Mouse (Mus musculus): ENCODE results near the gene Zfp101. TPM values are rescaled to one million over a fixed set of nuclear protein-coding genes. Genes with fewer than 3 reads are reported as not detected.

Gene Zfp101
- polyA plus RNA-seq (2012; rRNA removed), result 0.22 and 0.28 TPM in 2 replicates

DNA sequence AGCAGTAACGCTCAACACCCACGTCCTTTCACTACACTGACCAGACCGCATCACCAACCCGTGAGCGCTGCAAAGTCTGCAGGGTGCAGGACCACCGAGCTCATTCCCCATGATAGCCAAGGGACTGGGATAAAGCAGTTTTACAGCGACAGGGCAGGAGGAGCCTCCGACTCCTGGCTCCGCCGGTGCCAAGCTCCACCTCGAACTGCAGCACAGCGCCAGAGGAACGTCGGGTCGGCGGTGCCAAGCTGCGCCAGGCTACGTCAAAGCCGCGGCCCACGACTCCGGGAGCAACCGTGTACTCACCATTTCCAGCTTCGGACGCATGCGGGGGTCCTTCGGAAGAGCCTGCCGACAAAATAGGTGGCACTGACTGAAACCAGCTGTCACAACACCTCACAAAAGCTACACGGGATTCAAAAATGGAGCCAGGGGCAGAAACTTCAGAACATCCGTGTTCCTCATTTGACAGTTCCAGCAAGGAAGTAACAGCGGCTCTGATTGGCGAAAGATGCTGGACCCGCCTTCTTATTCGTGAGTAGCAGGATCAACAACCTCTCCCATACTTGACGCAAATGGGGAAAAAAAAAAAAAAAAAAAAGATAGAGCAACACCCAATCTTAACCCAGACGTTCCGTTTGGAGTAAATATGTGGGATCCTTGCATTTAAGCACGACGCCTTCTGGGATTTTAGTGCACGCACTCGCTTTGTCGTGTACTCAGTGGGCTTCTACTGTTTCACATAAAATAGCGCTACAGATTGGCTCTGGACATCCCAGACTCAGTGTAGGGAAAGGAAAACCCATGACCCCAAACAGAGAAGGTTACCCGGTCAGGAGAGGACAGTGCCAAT, at the start of gene Zfp101:
Gene Zfp101, minus strand, starts transcription at position 460 of the 853 bp plus-strand sequence.

DNA sequence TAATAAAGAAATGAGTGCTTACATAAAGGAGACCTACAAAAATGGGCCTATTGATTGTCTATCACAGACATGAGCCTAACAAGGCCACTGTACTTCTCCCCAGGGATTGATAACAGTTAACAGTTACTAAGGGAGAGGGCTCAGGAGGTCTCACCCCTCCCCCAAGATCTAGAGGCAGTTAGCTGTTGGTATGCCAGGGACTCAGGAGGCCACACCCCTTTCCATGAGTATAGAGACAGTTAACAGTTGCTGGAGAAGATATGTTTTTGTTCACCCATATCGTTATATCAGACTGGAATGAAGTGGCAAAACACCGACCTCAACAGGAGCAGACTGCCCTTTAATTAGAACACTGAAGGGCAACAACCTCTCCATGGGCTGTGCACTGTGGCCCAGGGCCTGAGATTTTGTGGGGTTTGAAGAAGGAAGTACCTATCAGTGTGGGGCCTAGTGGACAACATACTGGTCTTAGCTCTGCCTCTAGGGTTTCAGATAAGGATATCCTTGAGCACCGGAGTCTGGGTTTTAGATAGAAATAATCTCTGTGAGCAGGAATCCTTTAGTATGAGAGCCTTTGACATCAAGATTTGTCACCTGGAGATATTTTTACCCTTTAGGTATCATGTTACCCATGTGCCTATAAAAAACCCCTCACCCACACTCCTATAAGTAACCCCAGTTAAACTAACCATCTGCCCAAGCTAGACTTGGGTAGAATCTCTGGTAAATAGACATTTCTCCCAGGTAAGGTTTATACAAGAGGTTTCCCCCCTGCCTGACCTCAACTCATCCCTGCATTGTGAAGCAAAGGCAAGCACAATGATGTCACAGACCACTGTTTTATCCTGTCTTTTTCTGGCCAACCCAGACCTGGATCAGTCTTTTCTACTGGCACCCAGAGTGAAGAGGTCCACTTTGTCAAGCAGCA, 37.8 kb upstream of the Zfp101 start, which contains the start of gene Actl9:
Gene Actl9, plus strand, starts transcription at position 878 of the 928 bp plus-strand sequence.

DNA sequence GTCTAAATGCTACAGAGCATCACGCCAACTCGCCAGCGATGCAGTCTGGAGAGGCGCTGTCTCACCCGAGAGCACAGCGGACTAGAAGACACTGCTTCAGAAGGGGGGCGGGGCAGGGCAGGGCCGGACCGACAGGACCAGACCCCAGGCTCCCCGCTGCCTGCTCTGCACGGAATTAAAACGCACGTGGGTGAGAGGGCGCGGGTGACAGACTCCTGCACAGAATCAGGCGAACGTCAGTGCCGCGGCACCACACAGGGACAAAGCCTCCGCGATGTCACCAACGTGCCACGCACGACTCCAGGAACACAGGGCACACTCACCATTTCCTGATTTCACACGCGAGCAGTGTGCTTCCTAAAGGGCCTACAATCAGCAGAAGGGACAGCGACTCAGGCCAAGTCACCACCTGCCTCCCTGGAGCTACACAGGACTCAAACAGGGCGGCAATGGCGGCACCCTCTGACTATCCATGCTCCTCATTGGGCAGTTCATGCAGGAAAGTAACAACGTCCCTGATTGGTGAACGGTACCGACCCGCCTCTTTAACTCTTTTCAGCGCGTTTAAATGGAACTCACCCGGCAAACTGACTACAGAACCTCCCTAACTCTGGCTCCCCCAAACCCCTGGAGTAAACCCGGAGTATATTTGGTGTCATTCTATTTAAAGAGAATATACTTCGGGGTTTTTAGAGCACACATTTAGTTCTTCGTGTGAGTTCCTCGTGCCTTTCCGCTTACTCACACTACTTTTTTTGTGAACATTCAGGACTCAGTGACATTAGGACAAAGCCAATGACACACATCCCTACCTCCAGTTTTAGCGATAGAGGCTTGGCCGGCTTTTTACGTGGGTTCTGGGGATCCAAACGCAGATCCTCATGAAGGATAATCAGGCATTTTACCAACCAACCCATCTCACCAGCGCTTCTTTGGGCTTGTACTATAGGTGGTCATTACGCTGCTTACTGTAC, 35.7 kb downstream of the Zfp101 start, which contains the start of gene Zfp81:
Gene Zfp81, minus strand, starts transcription at position 468 of the 974 bp plus-strand sequence.

Other genes with a start within 250 kb of the Zfp101 start
- gene Olfr55, start 226.2 kb downstream of the Zfp101 start, polyA plus RNA-seq (2012; rRNA removed), result not detected in 2 replicates
- gene Olfr239, start 203.3 kb downstream of the Zfp101 start, polyA plus RNA-seq (2012; rRNA removed), result not detected in 2 replicates
- not detected in 2 replicates for gene Olfr1564, start 173.0 kb downstream of the Zfp101 start, polyA plus RNA-seq (2012; rRNA removed)
- gene Zfp955a, start 139.5 kb downstream of the Zfp101 start, polyA plus RNA-seq (2012; rRNA removed), result 0.02 and 0.05 TPM in 2 replicates
- gene Olfr63, start 130.0 kb downstream of the Zfp101 start, polyA plus RNA-seq (2012; rRNA removed), result not detected in 2 replicates
- 0.16 and 0.42 TPM in 2 replicates for gene Zfp955b, start 105.1 kb downstream of the Zfp101 start, polyA plus RNA-seq (2012; rRNA removed)
- gene Zfp81, start 35.8 kb downstream of the Zfp101 start, polyA plus RNA-seq (2012; rRNA removed), result 0.04 and 0.08 TPM in 2 replicates
- gene Actl9, start 38.3 kb upstream of the Zfp101 start, polyA plus RNA-seq (2012; rRNA removed), result 0.19 and 0.47 TPM in 2 replicates
- 19.4 and 23.0 TPM in 2 replicates for gene Adamts10, start 129.6 kb upstream of the Zfp101 start, polyA plus RNA-seq (2012; rRNA removed)
- 1.1 and 1.2 TPM in 2 replicates for gene Myo1f, start 161.1 kb upstream of the Zfp101 start, polyA plus RNA-seq (2012; rRNA removed)
- gene Zfp414, start 234.4 kb upstream of the Zfp101 start, polyA plus RNA-seq (2012; rRNA removed), result 36.2 and 39.0 TPM in 2 replicates
- 0.16 TPM in 1 of 2 replicates, not detected in the other for gene Pram1, start 243.4 kb upstream of the Zfp101 start, polyA plus RNA-seq (2012; rRNA removed)